Mouse (Mus musculus): ENCODE measurements around the gene Hs2st1.

Hs2st1 gene

GRCm38 (mm10) chr3:144550036-144550435 lies 19.9 kb downstream of the Hs2st1 start:
- DNase-seq, result no peak

- no peak for DNase-seq
These were observed 21.7 kb downstream of the Hs2st1 start for GRCm38 (mm10) chr3:144548186-144548845.

DNA sequence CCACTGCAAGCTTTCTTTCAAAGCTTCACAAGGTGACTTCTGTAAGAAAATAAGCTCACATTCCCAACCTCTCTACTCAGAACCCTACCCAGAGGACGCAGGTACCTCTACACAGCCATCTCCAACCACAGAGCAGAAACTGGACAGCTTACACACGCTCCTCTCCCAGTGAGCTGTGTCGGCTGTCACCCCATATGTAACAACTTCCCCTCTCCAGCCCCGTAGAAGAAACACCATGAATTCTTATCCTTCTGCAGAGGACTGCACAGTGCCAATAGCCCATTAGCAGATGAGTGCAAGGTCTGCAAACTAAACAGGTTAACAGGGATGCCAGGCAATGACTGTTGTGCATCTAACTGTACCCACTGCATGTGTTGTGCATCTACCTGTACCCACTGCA lies 23.5 kb downstream of the Hs2st1 start:
- no peak for DNase-seq

GRCm38 (mm10) chr3:144545832-144546231 lies 24.1 kb downstream of the Hs2st1 start:
- no peak for DNase-seq

GRCm38 (mm10) chr3:144545152-144545551 lies 24.8 kb downstream of the Hs2st1 start:
- no peak for DNase-seq

DNA sequence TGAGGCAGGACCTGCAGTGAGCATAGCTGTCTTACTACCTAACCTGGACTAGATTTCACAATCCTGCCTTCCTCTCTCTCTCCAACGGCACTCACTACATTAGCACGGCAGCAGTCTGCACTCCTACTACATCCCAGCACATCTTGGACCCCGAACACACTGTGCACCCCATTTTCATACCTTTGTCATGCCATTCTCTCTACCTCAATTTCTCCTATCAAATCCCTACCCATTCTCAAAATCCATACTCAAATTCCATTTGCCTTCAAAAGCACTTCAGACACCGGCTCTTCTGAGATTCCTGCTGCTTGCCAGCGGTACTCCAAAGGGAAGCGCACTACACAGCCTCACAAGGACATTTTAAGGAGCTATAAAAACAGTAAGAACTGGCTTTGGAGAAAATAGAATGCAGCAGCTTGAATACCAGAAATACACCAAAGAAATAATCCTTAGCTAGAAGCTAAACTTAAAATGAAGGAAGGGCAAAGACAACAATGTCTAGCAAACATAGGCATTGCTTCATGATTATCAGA lies 28.0 kb downstream of the Hs2st1 start:
- DNase-seq, result no peak

DNA sequence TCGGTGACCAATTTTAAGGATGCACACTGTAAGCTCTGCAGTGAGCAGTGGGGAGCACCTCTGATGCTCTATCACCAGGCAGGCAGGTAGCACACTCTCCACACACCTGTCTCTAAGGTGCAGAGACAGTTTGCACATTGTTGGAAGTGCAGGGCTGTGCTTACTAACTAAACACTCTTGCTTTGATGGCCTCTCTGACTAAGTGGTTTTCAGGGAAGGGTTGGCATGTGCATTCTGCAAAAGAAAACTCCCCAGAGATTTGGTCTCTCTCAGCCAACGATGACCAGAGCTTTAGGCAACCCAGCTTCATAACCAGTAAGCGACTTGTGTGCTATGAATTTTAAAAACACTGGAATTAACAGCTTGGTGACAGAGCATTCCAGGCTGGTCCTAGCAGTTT lies 29.2 kb downstream of the Hs2st1 start:
- DNase-seq, result no peak

GRCm38 (mm10) chr3:144539051-144539450 lies 30.9 kb downstream of the Hs2st1 start:
- DNase-seq, result no peak

- DNase-seq, result no peak
These were observed 32.7 kb downstream of the Hs2st1 start for GRCm38 (mm10) chr3:144537078-144537855.

DNA sequence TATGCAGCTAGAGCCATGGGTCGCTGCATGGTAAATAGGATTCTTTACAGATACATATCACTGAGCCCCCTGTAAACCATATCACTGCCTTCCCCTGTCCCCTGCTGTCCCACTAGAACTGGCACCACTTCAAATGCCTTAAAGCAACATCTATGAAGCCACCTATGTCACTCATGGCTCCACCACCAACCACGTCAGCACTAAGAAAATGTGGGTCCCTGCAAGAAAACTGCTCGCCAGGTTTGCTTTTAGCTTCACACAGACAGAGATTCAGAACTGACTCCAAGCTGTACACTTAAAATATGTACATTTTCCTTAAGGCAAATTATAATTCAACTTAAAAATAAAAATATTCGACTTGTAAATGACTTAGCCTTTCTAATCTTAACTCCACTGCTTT lies 34.9 kb downstream of the Hs2st1 start:
- DNase-seq, result no peak

DNA sequence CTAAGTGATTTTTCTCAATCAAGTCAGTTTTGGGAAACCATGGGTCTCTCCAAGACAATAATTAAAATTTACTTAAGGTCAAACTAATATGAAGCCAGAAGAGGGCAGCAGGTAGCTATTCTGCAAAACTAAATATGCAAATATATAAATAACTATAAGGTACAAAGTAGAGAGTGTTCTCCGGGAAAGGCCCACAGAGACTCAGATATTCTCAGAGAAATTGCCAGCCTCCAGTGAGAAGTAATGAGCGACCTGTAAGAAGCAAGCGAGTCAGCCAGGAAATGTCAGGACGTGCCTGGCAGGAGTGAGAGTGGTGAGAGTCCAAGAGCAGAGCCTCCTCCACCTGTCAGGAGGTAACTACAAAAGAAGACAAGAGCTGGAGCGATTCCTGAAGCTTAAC lies 39.0 kb downstream of the Hs2st1 start:
- DNase-seq, result peak; percentile 42

DNA sequence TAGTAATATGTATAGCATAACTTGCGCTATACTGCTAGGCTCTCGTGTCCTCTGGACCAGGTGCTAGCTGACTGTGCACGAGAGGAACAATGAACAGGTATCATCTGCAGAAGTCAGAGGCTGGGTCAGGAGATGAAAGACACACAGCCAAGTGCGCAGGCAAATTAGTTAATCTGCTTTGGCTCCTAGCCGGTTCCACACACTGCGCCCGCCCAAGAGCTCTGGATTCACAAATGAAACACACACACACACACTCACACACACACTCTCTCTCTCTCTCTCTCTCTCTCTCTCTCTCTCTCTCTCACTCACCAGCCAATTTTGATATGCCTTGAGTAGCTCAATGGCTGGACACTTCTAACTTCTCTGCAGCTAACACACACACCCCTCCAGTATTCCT lies 42.1 kb downstream of the Hs2st1 start:
- DNase-seq, result no peak

- no peak for DNase-seq
These were observed 50.3 kb downstream of the Hs2st1 start for GRCm38 (mm10) chr3:144519581-144520272.

- no peak for DNase-seq
These were observed 51.1 kb downstream of the Hs2st1 start for GRCm38 (mm10) chr3:144518917-144519316.

DNA sequence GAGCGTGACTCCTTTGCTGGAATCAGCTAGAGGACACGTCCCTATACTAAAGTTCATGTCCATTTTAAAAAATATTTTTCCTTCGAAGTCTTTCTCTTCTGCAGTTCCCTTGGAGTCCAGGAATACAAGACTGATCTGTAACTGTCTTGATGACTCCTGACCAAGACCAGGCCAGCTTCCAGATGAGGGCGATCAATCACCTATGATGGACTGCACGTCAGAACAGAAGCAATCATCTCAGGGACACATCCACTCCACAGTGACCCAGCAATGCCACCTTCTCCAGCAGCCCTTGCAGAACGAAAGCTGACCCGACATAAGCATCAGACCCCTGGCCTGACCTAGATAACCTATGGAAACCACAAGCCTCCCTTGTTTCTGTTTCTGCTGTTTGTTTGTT lies 54.7 kb downstream of the Hs2st1 start:
- DNase-seq, result no peak

GRCm38 (mm10) chr3:144514122-144514505 lies 55.9 kb downstream of the Hs2st1 start:
- DNase-seq, result peak; percentile 43

- DNase-seq, result no peak
These were observed 56.5 kb downstream of the Hs2st1 start for GRCm38 (mm10) chr3:144513169-144514121.

- no peak for DNase-seq
These were observed 59.3 kb downstream of the Hs2st1 start for GRCm38 (mm10) chr3:144510724-144511123.

DNA sequence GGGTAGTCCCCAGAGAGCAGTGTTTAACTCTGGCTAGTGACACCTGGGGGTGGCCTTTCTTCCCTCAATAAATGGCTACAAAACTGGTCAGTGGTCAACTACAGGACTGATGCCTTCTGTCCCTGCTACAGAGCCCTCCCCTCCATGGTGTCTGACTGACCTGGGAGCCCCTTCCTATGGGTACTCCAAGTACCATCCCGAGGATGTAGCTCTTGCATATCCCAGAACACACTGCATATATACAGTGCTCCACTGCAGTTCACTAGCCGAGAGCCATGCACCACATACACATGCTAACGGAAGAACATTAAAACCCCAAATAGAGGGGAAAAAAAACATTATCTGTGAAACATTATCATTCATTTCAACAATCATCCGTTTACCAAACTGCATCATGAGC lies 61.6 kb downstream of the Hs2st1 start:
- no peak for DNase-seq

DNA sequence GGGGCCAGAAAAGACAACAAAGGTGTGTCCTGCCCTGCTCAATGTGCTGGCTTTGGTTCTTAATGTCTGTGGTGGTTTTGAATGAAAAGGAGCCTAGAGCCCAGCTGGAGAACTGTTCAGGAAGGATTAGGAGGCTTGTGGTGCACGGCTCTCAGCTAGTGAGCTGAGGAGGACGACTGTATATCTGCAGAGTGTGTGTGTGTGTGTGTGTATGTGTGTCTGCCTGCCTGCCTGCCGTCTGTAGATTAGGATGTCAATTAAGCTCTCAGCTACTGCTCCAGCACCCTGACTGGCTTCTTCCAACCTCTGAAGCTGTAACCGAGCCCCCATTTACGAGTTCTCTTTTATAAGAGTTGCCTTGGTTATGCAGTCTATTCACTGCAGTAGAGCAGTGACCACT lies 62.1 kb downstream of the Hs2st1 start:
- no peak for DNase-seq

- no peak for DNase-seq
These were observed 63.8 kb downstream of the Hs2st1 start for GRCm38 (mm10) chr3:144506213-144506612.

GRCm38 (mm10) chr3:144501930-144502329 lies 68.1 kb downstream of the Hs2st1 start:
- no peak for DNase-seq

DNA sequence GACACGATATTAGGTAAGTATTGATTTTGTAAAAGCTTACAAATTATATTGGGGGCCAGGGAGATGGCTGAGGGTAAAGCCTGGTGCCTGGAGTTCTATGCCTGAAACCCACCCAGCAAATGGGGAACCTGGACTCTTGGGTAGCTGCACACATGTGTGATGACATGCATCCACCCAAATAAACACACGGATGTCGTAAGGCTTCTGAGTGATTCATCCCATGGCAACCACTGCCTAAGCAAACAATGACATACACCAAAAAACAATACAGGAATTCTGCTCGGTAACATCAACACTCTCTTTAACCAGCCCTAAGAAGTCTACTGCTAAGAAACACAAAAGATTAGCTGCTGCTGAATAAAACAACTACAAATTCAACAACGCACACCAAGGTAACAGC lies 73.2 kb downstream of the Hs2st1 start:
- DNase-seq, result no peak
